Mouse (Mus musculus): ENCODE results near the gene Abraxas2.

The Abraxas2 gene

GRCm38 (mm10) chr7:132896206-132896815 is 37.3 kb downstream of the Abraxas2 start:
- in situ Hi-C loops (cut with MseI, MboI), result loop anchor here (5.0 kb wide), 1 partner anchor 244 kb away; no protein-coding TSS in a partner anchor

DNA sequence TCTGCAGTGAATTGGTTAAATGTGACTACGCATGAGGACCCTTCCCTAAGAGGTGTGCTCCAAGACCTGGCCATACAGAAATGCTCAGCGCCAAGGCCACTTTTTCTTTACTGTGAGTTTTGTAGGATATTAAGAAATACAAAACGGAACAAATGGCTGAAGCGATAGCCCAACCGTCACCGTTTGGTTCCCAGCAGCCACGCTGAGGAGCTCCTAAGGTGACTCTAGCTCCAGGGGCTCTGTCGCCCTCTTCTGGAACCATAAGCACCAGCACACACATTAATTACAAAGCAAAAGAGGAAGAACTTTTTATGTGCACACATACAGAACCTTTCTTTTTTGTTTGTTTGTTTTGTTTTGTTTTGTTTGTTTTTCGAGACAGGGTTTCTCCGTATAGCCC is 38.2 kb downstream of the Abraxas2 start:
- in situ Hi-C loops (cut with MseI, MboI), result loop anchor here (5.0 kb wide), 1 partner anchor 245 kb away; no protein-coding TSS in a partner anchor

GRCm38 (mm10) chr7:132898234-132898633 is 39.2 kb downstream of the Abraxas2 start:
- in situ Hi-C loops (cut with MseI, MboI), result loop anchor here (5.0 kb wide), 1 partner anchor 246 kb away; no protein-coding TSS in a partner anchor

GRCm38 (mm10) chr7:132900826-132901531 is 42.0 kb downstream of the Abraxas2 start:
- in situ Hi-C loops (cut with MseI, MboI), result no loop called here

GRCm38 (mm10) chr7:132903796-132904195 is 44.8 kb downstream of the Abraxas2 start:
- in situ Hi-C loops (cut with MseI, MboI), result no loop called here

DNA sequence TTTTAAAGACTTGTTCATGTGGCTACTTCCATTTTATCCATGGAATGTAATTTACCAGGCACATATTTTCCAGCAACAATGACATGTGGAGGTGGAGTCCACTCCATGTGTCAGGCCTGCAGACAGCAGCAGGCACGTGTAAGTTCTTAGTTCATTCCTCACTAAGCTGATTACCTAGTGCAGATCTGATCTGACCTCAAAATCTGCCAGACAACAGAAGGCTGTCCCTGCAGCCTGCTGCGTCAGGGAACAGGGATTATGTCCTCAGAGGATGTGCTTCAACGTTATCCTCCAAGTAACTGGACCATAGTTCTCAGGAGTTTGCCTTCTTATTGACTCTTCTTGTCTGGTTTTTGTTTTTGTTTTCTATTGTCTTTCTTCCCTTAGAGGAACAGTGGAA is 62.9 kb downstream of the Abraxas2 start:
- in situ Hi-C loops (cut with MseI, MboI), result no loop called here

DNA sequence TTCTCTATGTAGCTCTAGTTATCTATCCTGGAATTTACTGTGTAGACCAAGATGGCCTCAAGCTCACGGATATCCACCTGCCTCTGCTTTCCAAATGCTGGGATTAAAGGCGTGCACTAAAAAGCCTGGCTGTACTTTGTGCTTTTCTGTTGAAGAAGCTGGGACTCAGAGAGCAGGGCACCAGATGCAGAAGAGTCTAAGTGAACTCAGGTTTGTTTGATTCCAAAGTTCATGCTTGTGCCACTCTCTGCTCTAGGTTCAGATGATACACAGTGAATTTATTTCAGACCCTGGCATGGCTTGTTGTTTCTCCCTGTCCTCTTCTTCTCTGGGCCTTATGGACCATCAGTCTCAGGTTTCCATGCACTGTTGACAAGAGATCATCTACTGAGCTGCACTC is 66.2 kb downstream of the Abraxas2 start:
- in situ Hi-C loops (cut with MseI, MboI), result no loop called here

GRCm38 (mm10) chr7:132927201-132927600 is 68.2 kb downstream of the Abraxas2 start:
- in situ Hi-C loops (cut with MseI, MboI), result no loop called here

GRCm38 (mm10) chr7:132930055-132930454 is 71.0 kb downstream of the Abraxas2 start:
- in situ Hi-C loops (cut with MseI, MboI), result no loop called here

GRCm38 (mm10) chr7:132930850-132931559 is 72.0 kb downstream of the Abraxas2 start, which contains the start of gene Zranb1:
Gene Zranb1, plus strand, starts transcription at chr7:132931142.
- in situ Hi-C loops (cut with MseI, MboI), result no loop called here

DNA sequence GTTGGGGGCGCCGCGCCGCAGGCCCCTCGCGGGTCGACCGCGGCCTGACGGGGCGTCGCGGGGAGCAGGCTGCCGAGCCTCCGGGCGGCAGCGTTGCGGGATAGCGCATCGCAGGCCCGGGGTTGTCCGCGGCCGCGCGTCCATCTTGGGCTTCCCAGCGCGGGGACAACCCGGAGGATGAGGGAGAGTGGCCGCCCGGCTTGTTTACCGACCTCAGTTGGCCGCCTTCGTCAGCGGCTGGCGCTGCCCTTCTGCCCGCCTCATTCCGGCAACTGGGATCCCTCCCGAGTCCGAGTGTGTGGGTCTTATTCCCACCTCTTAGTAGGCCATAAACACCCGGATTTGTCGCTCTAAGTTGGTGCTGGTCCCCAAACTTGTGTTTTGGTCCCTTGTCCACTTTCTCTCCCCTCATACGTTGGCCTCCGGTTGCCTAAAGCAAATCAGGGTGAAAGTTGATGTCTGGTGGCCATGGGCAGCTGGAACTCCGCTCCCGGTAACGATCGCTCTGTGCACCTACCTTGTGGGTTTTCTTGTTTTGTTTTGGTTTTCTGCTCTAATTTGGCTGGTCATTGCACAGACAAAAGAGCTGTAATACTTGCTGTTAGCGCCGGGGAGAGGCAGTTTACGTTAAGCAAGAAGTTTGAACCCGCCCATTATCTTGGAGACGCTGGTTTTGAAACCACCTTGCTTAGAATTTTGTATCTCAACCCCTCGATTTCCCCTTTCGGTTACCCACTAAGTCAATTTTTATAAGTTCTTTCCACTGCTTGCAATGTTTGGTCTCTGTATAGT is 72.7 kb downstream of the Abraxas2 start:
- in situ Hi-C loops (cut with MseI, MboI), result no loop called here

DNA sequence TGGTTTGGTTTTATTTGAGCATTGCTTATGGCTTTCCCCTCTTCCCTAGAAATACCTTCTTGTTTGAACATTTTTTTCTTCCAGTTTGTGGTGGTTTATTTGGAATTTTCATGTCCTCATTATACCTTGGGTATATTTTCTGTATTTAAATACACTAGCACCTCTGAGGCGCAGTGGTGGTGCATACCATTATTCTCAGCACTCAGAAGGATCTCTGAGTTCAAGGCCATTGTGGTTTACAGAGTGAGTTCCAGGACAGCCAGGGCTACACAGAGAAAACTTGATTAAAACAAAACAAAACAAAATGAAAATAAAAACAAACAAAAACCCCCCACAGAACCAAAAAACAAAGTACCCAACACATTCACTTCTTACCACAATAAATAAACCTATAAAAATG is 74.3 kb downstream of the Abraxas2 start:
- in situ Hi-C loops (cut with MseI, MboI), result no loop called here
